Comparison of ENCODE assay signal across 22 mouse cellular contexts in genomic region chr14:117226920-117227319, GRCm38 (mm10).
"Had no signal": no experiment of that assay in that cellular context is flagged by ENCODE, and none has a peak within 500 bp of the region (broad histone marks: within the 10 kb centered on the region; RNA-seq: fewer than 3 reads in every experiment).

No protein-coding gene starts in this region.

- ATAC-seq: liver, embryonic 12.5 days; lung, postnatal 0 days; midbrain, embryonic 15.5 days had no signal

- H3K36me3 ChIP-seq: limb, embryonic 12.5 days; liver, embryonic 12.5 days; liver, embryonic 15.5 days; midbrain, embryonic 12.5 days; midbrain, embryonic 15.5 days; neural tube, embryonic 12.5 days; neural tube, embryonic 15.5 days had no signal

- H3K9me3 ChIP-seq: limb, embryonic 12.5 days; liver, embryonic 12.5 days; liver, embryonic 15.5 days; midbrain, embryonic 12.5 days; midbrain, embryonic 15.5 days; neural tube, embryonic 12.5 days; neural tube, embryonic 15.5 days had no signal

- DNase-seq: kidney, postnatal 25 days; layer of hippocampus, adult 9-11 months; layer of hippocampus, postnatal 36 days; liver; lung, adult 18-20 months; right cerebral cortex, adult 18-20 months; right cerebral cortex, postnatal 14 days; spleen, adult 18-20 months; thymus, adult 18-20 months; thymus, postnatal 36 days had no signal

- H3K27me3 ChIP-seq: limb, embryonic 12.5 days; liver, embryonic 12.5 days; liver, embryonic 15.5 days; midbrain, embryonic 12.5 days; midbrain, embryonic 15.5 days; neural tube, embryonic 12.5 days; neural tube, embryonic 15.5 days had no signal

- H3K4me3 ChIP-seq: layer of hippocampus, adult 2 months; left cerebral cortex, adult 2 months; limb, embryonic 12.5 days; liver, embryonic 12.5 days; liver, embryonic 15.5 days; midbrain, embryonic 12.5 days; midbrain, embryonic 15.5 days; neural tube, embryonic 12.5 days; neural tube, embryonic 15.5 days had no signal

- H3K4me1 ChIP-seq: limb, embryonic 12.5 days; liver, embryonic 12.5 days; liver, embryonic 15.5 days; midbrain, embryonic 12.5 days; midbrain, embryonic 15.5 days; neural tube, embryonic 12.5 days; neural tube, embryonic 15.5 days had no signal

- H3K9ac ChIP-seq: limb, embryonic 12.5 days; liver, embryonic 12.5 days; liver, embryonic 15.5 days; midbrain, embryonic 12.5 days; midbrain, embryonic 15.5 days; neural tube, embryonic 12.5 days; neural tube, embryonic 15.5 days had no signal

- H3K4me2 ChIP-seq: limb, embryonic 12.5 days; liver, embryonic 12.5 days; liver, embryonic 15.5 days; midbrain, embryonic 12.5 days; midbrain, embryonic 15.5 days; neural tube, embryonic 12.5 days; neural tube, embryonic 15.5 days had no signal

- H3K27ac ChIP-seq: kidney, postnatal 0 days; layer of hippocampus, adult 2 months; left cerebral cortex, adult 2 months; limb, embryonic 12.5 days; liver, embryonic 12.5 days; liver, embryonic 15.5 days; macrophage; midbrain, embryonic 12.5 days; midbrain, embryonic 15.5 days; neural tube, embryonic 12.5 days; neural tube, embryonic 15.5 days had no signal
